Mouse (Mus musculus) megakaryocyte, embryonic 14.5 days (primary cell): ENCODE data around the gene Gpr142.

Experiments
- FLI1 ChIP-seq: IDR thresholded peaks from 2 replicates; pipeline ENCODE4 v1.6.1; 2012; ENCODE audit warnings: low read length, inconsistent platforms, mixed read lengths
- GATA1 ChIP-seq: IDR thresholded peaks from 3 replicates; pipeline ENCODE4 v1.6.1; 2012; ENCODE audit warnings: mixed read lengths, low read length, inconsistent platforms, borderline replicate concordance

GRCm38 (mm10) chr11:114789716-114790115 lies 9.0 kb upstream of the Gpr142 start:
- no peak for TF ChIP-seq GATA1
- TF ChIP-seq FLI1, result no peak
